Mouse (Mus musculus) embryonic facial prominence, embryonic 10.5 days (tissue): ENCODE measurements around the gene Gm3164. TPM values are rescaled to one million over a fixed set of nuclear protein-coding genes. Genes with fewer than 3 reads are reported as not detected.
"Not testable (repeated sequence)": the region's sequence is repeated elsewhere in the genome, so short reads cannot be mapped to it uniquely, and the experiment has no call there.

Source experiments
- DNase-seq: peaks from one replicate; pipeline ENCODE4 v3.0.0-alpha.2; 2017; ENCODE audit warnings: low spot score
- H3K27ac ChIP-seq: fragments of 300-500 bp; sonication (generic); replicated peaks from 2 replicates; pipeline ENCODE4 v1.5.1; 2016; ENCODE audit warnings: mild to moderate bottlenecking
- H3K27me3 ChIP-seq: fragments of 300-500 bp; sonication (generic); replicated peaks from 2 replicates; pipeline ENCODE4 v1.6.1; 2016; ENCODE audit warnings: low read depth, mild to moderate bottlenecking; ENCODE audit not compliant: poor library complexity, severe bottlenecking
- H3K36me3 ChIP-seq: fragments of 300-500 bp; sonication (generic); replicated peaks from 2 replicates; pipeline ENCODE4 v1.6.1; 2016; ENCODE audit warnings: mild to moderate bottlenecking, moderate library complexity
- H3K4me1 ChIP-seq: fragments of 300-500 bp; sonication (generic); 2 replicates; pipeline ENCODE4 v1.6.1; 2016
- H3K4me3 ChIP-seq: fragments of 300-500 bp; sonication (generic); 2 replicates; pipeline ENCODE4 v1.5.1; 2016; ENCODE audit warnings: mild to moderate bottlenecking, moderate library complexity
- H3K9me3 ChIP-seq: fragments of 300-500 bp; sonication (generic); 2 replicates; pipeline ENCODE4 v1.6.1; 2016; ENCODE audit warnings: mild to moderate bottlenecking
- WGBS: fragments of 180-500 bp; shearing (Covaris S2); methylation state at CpG from one replicate; pipeline ENCODE4 v1.1.7; 2016; 5-methylcytosine and 5-hydroxymethylcytosine counted together
- polyA plus RNA-seq: library from polyadenylated mRNA; unstranded; fragments of >200 nt; fragmentation: Nextera tagmentation; extraction: Ambion mirVana; gene quantifications from 2 replicates; pipeline ENCODE4 v1.2.1, GENCODE M21; 2016

The Gm3164 gene
- 0.94 and 1.2 TPM in 2 replicates for polyA plus RNA-seq

DNA sequence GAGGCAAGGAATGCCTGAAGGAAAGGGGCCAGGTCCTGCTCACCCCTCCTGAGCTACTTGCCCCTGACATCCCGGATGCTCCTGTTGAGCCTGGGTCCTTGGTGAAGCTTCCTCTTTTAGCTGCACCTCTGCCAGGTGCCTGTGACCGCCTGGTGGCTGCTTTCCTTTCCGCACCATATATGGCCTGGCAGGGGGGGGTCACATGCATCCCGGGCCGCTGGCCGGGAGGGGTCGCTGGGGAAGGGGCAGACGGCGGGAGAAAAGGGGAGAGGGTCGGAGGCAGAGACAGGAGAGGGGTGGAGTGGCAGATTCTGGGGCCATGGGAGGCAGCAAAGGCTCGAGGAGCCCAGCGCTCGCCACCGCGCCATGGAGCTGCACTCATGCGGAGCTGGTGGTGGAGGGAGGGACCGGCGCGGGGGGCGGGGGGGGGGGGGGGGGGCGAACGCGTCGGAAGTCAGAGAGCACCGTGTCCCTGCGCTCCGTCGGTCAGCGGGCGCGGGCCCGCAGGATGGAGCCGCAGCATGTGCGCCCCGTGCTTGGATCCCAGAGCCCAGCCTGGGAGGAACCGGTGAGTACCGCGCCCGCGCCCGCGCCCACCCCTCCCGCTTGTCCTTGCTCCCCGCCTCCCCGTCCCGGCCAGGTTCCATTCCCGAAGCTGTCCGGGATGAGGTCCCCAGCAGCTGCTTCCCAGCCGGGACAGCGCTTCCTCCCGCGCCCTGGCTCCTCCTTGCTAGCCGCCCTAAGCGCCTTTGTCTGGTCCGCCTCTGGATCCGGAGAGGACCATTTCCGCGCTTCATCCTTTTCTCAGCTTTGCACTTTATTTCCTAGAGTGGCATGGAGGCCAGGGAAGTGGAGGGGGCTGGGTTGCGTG lies at the start of gene Gm3164:
Gm3164 (plus strand) TSS at position 484 of the 871 bp plus-strand sequence.
- not testable (repeated sequence) for H3K4me1 ChIP-seq, H3K9me3 ChIP-seq, H3K36me3 ChIP-seq, H3K27me3 ChIP-seq
- WGBS: under 1% methylated on average over 39 of the region's 59 CpGs
- peak within 1 kb of the TSS; percentile 74 for H3K27ac ChIP-seq
- H3K4me3 ChIP-seq: peak within 1 kb of the TSS; percentile 61
- DNase-seq: peak; percentile 56

DNA sequence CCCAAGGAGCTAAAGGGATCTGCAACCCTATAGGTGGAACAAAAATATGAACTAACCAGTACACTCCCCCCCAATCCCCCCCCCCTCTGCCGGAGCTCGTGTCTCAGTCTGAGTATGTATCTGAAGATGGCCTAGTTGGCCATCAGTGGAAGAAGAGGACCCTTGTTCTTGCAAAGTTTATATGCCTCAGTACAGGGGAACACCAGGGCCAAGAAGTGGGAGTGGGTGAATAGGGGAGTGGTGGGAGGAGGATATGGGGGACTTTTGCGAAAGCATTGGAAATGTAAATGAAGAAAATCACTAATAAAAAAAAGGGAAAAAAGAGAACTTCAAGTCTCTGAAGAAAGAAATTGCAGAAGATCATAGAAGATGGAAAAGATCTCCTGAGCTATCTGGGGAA lies 46.3 kb upstream of the Gm3164 start:
- not testable (repeated sequence) for H3K4me1 ChIP-seq, H3K27ac ChIP-seq, H3K36me3 ChIP-seq, DNase-seq, H3K4me3 ChIP-seq, H3K27me3 ChIP-seq, H3K9me3 ChIP-seq
- WGBS: 92% methylated on average over 3 of the region's 3 CpGs

DNA sequence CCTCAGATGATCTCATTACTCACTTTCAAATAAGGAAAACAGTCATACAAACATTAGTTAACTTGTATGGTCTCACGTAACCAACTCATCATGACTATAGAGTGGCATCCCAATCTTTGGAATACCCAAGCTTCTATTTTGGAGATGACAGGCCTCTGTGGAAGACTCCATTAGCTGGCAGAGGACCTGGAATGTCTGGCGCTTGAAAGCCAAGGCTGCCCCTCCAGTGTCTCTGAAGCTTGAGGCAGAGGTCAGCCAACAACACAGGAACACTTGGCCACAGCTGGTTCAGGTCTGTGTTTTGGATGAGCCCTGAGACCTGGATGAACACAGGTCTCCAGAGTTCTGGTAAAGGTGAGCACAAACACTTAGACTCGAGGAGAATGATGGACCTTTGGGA lies 45.6 kb upstream of the Gm3164 start:
- DNase-seq, H3K36me3 ChIP-seq, H3K27me3 ChIP-seq, H3K4me3 ChIP-seq, H3K9me3 ChIP-seq, H3K27ac ChIP-seq, H3K4me1 ChIP-seq: not testable (repeated sequence)
- WGBS: 83% methylated on average over 3 of the region's 3 CpGs

DNA sequence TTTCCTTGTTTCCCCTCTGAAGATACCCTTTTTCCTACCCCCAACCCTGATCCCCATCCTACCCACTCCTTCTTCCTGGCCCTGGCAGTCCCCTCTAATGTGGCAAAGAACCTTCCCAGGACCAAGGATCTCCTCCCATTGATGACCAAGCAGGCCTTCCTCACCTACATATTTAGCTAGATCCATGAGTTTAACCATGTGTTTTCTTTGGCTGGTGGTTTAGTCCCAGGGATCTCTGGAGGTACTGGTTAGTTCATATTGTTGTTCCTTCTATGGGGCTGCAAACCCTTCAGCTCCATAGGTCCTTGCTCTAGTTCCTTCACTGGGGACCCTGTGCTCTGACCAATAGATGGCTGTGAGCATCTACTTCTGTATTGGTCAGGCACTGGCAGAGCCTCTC lies 37.4 kb upstream of the Gm3164 start:
- not testable (repeated sequence) for DNase-seq, H3K4me3 ChIP-seq, H3K36me3 ChIP-seq, H3K4me1 ChIP-seq, H3K27me3 ChIP-seq, H3K27ac ChIP-seq, H3K9me3 ChIP-seq

DNA sequence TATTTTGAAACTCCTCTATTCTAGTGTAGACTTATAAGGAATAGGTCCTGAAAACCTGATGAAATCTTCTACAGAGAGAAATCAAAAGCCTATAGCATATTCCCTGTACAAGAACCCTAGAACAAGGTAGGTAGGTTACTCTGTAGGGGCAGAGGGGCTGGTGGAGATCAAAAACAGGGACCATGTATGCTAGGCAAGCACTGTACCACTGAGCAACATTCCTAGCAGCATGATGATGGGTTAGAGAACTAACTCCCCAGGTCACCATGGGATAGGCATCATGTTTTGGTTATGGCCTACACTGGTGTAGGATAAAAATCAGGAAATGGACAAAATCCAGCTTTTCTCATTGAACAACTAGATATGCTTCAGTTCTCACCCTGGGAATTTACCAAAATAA lies 29.6 kb upstream of the Gm3164 start:
- H3K4me1 ChIP-seq, H3K36me3 ChIP-seq, H3K9me3 ChIP-seq, H3K27me3 ChIP-seq, H3K27ac ChIP-seq, DNase-seq, H3K4me3 ChIP-seq: not testable (repeated sequence)

DNA sequence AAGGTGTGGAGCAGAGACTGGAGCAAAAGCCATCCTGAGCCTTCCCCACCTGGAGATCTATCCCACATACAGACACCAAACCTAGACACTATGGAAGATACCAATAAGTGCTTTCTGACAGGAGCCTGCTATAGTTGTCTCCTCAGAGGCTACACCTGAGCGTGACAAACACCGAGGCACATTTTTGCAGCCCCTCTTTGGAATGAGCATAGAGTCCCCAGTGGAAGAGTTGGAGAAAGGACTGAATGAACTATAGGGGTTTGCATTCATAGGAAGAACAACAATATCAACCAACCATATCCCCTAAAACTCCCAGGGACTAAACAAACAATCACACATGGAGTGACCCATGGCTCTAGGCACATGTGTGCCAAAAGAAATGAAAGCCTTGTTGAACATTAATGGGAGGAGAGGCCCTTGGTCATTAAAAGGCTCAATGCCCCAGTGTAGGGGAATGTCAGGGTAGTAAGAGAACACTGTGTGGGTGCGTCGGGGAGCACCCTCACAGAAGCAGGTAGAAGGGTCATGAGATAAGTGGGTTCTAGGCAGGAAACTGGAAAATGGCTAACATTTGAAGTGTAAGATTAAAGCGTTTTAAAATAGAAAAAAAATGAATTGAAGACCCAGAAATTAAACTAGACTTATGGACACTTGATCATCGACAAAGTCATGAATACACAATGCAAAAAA lies 22.3 kb upstream of the Gm3164 start:
- H3K4me3 ChIP-seq, H3K4me1 ChIP-seq, H3K27ac ChIP-seq, H3K9me3 ChIP-seq, H3K27me3 ChIP-seq, H3K36me3 ChIP-seq, DNase-seq: not testable (repeated sequence)
- 87% methylated on average over 5 of the region's 6 CpGs for WGBS

DNA sequence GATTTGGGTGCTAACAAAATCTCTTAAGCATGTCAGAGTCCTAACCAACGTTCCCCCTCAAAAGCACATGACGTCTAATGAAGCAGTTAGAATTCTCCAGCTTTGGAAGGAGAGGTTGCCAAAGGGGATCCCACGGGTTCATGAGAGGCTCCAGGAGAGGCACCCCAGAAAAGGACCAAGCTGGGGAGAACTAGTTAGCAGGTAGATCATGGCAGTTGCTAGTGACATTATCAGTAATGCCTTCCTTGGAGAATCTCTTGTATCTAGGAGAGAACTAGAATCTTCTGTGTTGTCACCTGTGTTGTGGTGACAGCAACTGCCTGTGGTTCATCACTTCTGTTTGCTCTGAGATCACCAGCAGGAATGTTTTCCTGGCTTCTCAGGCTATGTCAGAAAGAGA lies 18.0 kb upstream of the Gm3164 start, which contains the start of gene Gm3159:
Gm3159 (plus strand) TSS at position 301 of the 400 bp plus-strand sequence.
- not testable (repeated sequence) for H3K36me3 ChIP-seq, H3K27ac ChIP-seq, H3K27me3 ChIP-seq, H3K4me1 ChIP-seq, H3K4me3 ChIP-seq, DNase-seq, H3K9me3 ChIP-seq
- 78% methylated on average over 3 of the region's 3 CpGs for WGBS

DNA sequence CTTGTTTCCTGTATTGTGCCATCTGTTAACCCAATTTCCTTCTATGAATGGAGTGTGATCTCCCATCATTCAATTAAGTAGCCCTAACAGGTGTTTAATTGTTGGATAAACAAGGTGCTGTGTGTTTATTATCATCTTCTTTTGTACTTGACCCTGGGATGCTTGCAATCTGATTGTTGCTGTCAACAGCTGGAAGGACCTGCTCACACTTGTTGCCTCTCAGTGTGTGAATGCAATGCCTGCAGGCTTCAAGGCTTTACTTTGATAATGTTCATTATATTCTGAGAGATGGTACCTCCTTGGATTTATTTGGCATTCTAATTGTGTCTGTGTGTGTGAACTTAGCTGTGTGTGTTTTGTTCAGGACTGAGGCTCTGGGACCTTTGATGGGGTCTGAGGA lies 16.6 kb upstream of the Gm3164 start:
- not testable (repeated sequence) for H3K4me3 ChIP-seq, H3K9me3 ChIP-seq, DNase-seq, H3K27ac ChIP-seq, H3K4me1 ChIP-seq, H3K27me3 ChIP-seq, H3K36me3 ChIP-seq

DNA sequence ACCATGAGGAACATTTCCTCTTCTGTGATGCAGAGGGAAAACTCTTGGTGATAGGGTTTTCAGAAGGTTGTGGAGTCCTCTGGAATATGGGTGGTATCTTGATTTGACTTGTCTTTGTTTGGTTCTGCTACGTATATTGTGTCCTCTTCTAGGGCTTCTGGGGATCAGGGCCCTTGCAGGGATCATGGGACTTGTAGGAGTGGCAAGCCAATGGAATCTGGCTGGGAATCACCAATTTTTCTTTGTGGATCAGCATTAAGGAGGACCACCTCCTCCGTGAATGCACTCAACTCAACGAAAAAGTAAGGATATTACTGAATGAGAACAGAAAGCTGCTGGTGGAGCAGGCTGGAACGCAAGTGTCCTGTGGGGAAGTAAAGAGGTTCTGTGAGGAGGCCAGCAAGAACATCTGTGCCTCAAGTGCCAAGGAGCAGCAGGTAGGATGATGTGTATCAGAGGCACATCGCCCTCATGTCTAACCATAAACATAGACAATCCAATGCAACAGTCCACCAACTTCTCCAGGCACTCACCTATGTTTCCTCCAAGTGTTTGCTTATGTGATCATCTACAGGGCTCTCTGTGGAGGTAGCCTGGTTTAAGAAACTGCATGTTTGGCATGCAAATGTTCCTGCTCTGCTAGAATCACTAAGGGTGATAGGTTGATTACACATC lies 15.0 kb upstream of the Gm3164 start:
- not testable (repeated sequence) for H3K4me3 ChIP-seq, DNase-seq, H3K27ac ChIP-seq, H3K4me1 ChIP-seq, H3K36me3 ChIP-seq, H3K27me3 ChIP-seq, H3K9me3 ChIP-seq
- 86% methylated on average over 5 of the region's 5 CpGs for WGBS

DNA sequence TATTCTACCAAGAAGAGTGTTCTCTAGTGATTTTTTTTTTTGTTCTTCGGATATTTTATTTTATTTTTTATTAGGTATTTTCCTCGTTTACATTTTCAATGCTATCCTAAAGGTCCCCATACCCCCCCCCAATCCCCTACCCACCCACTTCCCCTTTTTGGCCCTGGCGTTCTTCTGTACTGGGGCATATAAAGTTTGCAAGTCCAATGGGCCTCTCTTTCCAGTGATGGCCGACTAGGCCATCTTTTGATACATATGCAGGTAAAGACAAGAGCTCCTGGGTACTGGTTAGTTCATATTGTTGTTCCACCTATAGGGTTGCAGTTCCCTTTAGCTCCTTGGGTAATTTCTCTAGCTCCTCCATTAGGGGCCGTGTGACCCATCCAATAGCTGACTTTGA lies 14.0 kb upstream of the Gm3164 start:
- H3K27me3 ChIP-seq, H3K4me3 ChIP-seq, DNase-seq, H3K27ac ChIP-seq, H3K36me3 ChIP-seq, H3K4me1 ChIP-seq, H3K9me3 ChIP-seq: not testable (repeated sequence)
- 79% methylated on average over 5 of the region's 5 CpGs for WGBS

DNA sequence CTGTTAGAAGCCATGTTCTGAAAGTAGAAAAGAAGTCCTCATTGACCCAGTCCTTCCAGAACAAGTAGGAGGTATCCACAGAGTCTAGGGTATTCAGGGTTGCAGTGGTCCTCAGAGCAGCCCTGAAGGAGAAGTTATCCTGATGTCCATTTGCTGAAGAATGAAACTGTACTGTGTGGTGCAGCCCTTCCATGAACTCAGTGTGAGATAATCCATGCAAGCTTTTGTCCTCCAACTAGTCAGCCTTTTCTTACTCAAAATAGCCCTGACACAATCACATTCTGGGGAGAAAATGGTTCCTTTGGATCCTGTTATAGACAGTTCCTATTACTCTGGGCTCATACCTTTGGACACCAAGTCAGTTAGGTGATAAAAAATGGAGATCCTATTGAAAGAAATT lies 11.4 kb upstream of the Gm3164 start:
- not testable (repeated sequence) for H3K9me3 ChIP-seq, H3K4me3 ChIP-seq, H3K36me3 ChIP-seq, H3K27me3 ChIP-seq, H3K4me1 ChIP-seq, DNase-seq, H3K27ac ChIP-seq

DNA sequence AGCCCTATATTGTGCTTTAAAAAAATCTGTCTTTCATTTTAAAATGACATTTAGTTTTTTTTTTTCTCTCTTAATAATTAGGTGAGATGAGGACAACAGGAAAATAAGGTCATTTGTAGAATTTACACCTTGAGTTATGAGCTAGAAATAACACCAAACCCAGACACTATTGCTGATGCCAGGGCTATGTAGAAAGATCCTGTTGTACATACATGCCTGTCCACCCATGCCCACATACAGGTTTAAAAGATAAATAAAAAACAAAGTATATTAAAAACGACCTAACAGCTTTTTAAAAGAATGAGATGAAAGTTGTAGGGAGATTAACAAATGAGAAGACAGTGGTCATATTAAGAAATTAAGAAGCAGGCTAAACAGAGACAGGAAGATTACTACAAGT lies 5.3 kb upstream of the Gm3164 start:
- H3K27me3 ChIP-seq, H3K36me3 ChIP-seq, DNase-seq, H3K9me3 ChIP-seq, H3K4me3 ChIP-seq, H3K27ac ChIP-seq, H3K4me1 ChIP-seq: not testable (repeated sequence)
- 57% methylated on average over 1 of the region's 1 CpGs for WGBS

DNA sequence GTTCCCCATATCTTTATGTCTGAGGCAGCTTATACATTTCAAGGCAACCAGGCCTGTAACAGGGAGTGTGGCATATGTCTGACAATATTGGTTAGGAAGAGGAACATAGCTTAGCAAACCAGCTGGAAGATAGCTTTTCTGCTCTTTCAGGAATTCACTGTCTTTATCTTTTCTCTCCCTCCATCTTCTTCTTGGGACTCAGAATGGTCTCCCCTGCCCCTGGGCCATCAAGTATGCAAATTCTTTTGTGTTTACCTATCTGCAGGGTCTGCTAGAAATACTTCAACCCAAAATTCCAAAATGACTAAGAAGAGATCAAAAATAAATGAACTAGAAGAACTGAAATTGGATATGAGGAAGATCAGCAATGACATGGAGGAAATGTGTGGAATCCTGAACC lies 15.4 kb downstream of the Gm3164 start, which contains the start of gene Gm3173:
Gm3173 (plus strand) TSS at position 301 of the 400 bp plus-strand sequence.
- not testable (repeated sequence) for H3K9me3 ChIP-seq, H3K4me3 ChIP-seq, H3K4me1 ChIP-seq, H3K36me3 ChIP-seq, H3K27me3 ChIP-seq, H3K27ac ChIP-seq, DNase-seq
